Mouse (Mus musculus): ENCODE measurements around the gene Fam241a.

DNA sequence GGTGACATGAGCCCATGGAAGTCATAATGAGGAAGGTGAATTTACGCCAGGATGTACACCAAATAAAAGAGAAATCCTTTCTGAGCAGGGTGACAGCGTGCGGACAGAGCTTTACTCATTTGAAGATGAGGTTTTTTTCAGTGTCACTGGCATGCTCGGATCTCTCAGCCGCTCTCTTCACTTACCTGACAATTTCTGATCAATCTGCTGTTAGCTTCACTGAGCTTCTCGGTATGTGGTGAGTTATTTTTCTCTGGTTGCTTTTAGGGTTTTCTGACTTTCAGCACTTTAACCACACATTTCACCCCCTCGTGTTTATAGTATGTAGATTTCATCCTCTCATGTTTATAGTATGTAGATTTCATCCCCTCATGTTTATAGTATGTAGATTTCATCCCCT is 21.1 kb downstream of the Fam241a start:
- TF ChIP-seq CTCF (IDR thresholded peaks at IDR 0.05; ENCODE audit: low read depth) (no peak), EP300 (optimal IDR thresholded peaks at IDR 0.05) (no peak)
